Mouse (Mus musculus) liver, postnatal 0 days (tissue): ENCODE measurements around the gene Ctsk. TPM values are rescaled to one million over a fixed set of nuclear protein-coding genes. Genes with fewer than 3 reads are reported as not detected.

ENCODE experiments used
- ATAC-seq: fragments of 200-750 bp; cut with Nextera tagmentation; 2 replicates; pipeline ENCODE4 v1.8.0; 2017; ENCODE audit warnings: mild to moderate bottlenecking, moderate library complexity
- DNase-seq: peaks from one replicate; pipeline ENCODE4 v3.0.0-alpha.2; 2016
- H3K27ac ChIP-seq: fragments of 300-500 bp; sonication (generic); 2 replicates; pipeline ENCODE4 v1.5.1; 2014; ENCODE audit warnings: antibody characterized with exemption, moderate library complexity, mild to moderate bottlenecking, low read depth
- H3K27me3 ChIP-seq: fragments of 300-500 bp; sonication (generic); 2 replicates; pipeline ENCODE4 v1.6.1; 2014; ENCODE audit warnings: low read length, control low read depth, mixed read lengths; ENCODE audit not compliant: insufficient read depth
- H3K36me3 ChIP-seq: fragments of 300-500 bp; sonication (generic); replicated peaks from 2 replicates; pipeline ENCODE4 v1.6.1; 2014; ENCODE audit warnings: mild to moderate bottlenecking, control low read depth, low read length, moderate library complexity, mixed read lengths; ENCODE audit not compliant: insufficient read depth
- H3K4me1 ChIP-seq: fragments of 300-500 bp; sonication (generic); 2 replicates; pipeline ENCODE4 v1.6.1; 2014; ENCODE audit warnings: antibody characterized with exemption, mild to moderate bottlenecking, control low read depth; ENCODE audit not compliant: insufficient read depth
- H3K4me2 ChIP-seq: fragments of 300-500 bp; sonication (generic); 2 replicates; pipeline ENCODE4 v1.6.1; 2014; ENCODE audit warnings: low read depth, mild to moderate bottlenecking, low read length, moderate library complexity, mixed read lengths
- H3K4me3 ChIP-seq: fragments of 300-500 bp; sonication (generic); 2 replicates; pipeline ENCODE4 v1.5.1; 2014; ENCODE audit warnings: low read depth, low read length
- H3K9ac ChIP-seq: fragments of 300-500 bp; sonication (generic); replicated peaks from 2 replicates; pipeline ENCODE4 v1.6.1; 2014; ENCODE audit warnings: mild to moderate bottlenecking, moderate library complexity
- H3K9me3 ChIP-seq: fragments of 300-500 bp; sonication (generic); 2 replicates; pipeline ENCODE4 v1.6.1; 2016; ENCODE audit warnings: mild to moderate bottlenecking, control low read depth, low read length, mixed read lengths
- CTCF ChIP-seq: sonication (generic); IDR thresholded peaks from 2 replicates; pipeline ENCODE4 v1.5.1; 2016; ENCODE audit warnings: antibody characterized with exemption, low read depth
- EP300 ChIP-seq: IDR thresholded peaks from 2 replicates; pipeline ENCODE4 v1.6.1; 2016; ENCODE audit warnings: antibody characterized with exemption, low read depth, mild to moderate bottlenecking
- WGBS: fragments of 180-500 bp; shearing (Covaris S2); extraction: QIAGEN DNeasy Blood & Tissue Kit; methylation state at CpG from one replicate; pipeline ENCODE4 v1.1.7; 2014; ENCODE audit not compliant: insufficient replicate concordance; 5-methylcytosine and 5-hydroxymethylcytosine counted together
- polyA plus RNA-seq: library from polyadenylated mRNA; unstranded; fragments of >200 nt; fragmentation: Nextera tagmentation; extraction: Ambion mirVana; gene quantifications from 2 replicates; pipeline ENCODE4 v1.2.1, GENCODE M21; 2015

Gene Ctsk
- polyA plus RNA-seq, 1 experiment from 2014 or later: 2.3 TPM

GRCm38 (mm10) chr3:95499496-95500140 is 562 bp downstream of the Ctsk start:
- H3K4me1 ChIP-seq: 0 out of 2 replicates have a peak, but pooled peaks cover 4% of the 10 kb centered on the region
- no peaks in the 10 kb centered on the region for H3K27me3 ChIP-seq
- no peak overlapping the region for H3K27ac ChIP-seq
- no peak overlapping the region; the same call in 1 of the 2 replicates for H3K9ac ChIP-seq
- H3K36me3 ChIP-seq: peaks cover 20% of the 10 kb centered on the region
- WGBS: 61% methylated on average over 10 of the region's 10 CpGs
- DNase-seq (no peak), ATAC-seq (no peak)
- no peak overlapping the region for H3K4me2 ChIP-seq
- no peak for TF ChIP-seq CTCF
- TF ChIP-seq EP300: no peak
- H3K9me3 ChIP-seq: no peaks in the 10 kb centered on the region
- no peak overlapping the region for H3K4me3 ChIP-seq

- 0 out of 2 replicates have a peak, but pooled peaks cover 4% of the 10 kb centered on the region for H3K4me1 ChIP-seq
- TF ChIP-seq CTCF (no peak), EP300 (no peak)
- 61% methylated on average over 2 of the region's 2 CpGs for WGBS
- no peak overlapping the region for H3K27ac ChIP-seq
- H3K9ac ChIP-seq: no peak overlapping the region
- DNase-seq (no peak), ATAC-seq (no peak)
- no peaks in the 10 kb centered on the region for H3K27me3 ChIP-seq
- no peaks in the 10 kb centered on the region for H3K9me3 ChIP-seq
- no peaks in the 10 kb centered on the region for H3K36me3 ChIP-seq
- no peak overlapping the region for H3K4me3 ChIP-seq
- no peak overlapping the region for H3K4me2 ChIP-seq
Measured at GRCm38 (mm10) chr3:95502312-95502711, 3.3 kb downstream of the Ctsk start.

GRCm38 (mm10) chr3:95509348-95509747 is 10.3 kb downstream of the Ctsk start:
- WGBS: 55% methylated on average over 6 of the region's 6 CpGs
- no peak overlapping the region for H3K4me3 ChIP-seq
- H3K4me2 ChIP-seq: no peak overlapping the region
- 0 out of 2 replicates have a peak, but pooled peaks cover 4% of the 10 kb centered on the region for H3K4me1 ChIP-seq
- no peak overlapping the region for H3K27ac ChIP-seq
- no peak overlapping the region for H3K9ac ChIP-seq
- no peaks in the 10 kb centered on the region for H3K36me3 ChIP-seq
- no peaks in the 10 kb centered on the region for H3K27me3 ChIP-seq
- no peak for DNase-seq
- no peaks in the 10 kb centered on the region for H3K9me3 ChIP-seq
- TF ChIP-seq EP300 (no peak), CTCF (no peak)
- ATAC-seq: no peak

GRCm38 (mm10) chr3:95511611-95512180 is 12.6 kb downstream of the Ctsk start:
- Histone ChIP-seq H3K4me2 (no peak overlapping the region), H3K4me1 (peaks cover 12% of the 10 kb centered on the region), H3K36me3 (no peaks in the 10 kb centered on the region), H3K9ac (no peak overlapping the region), H3K9me3 (no peaks in the 10 kb centered on the region), H3K27me3 (no peaks in the 10 kb centered on the region), H3K4me3 (no peak overlapping the region), H3K27ac (no peak overlapping the region)
- 0 out of 2 replicates have a peak, but pooled peaks have one; percentile 28 for ATAC-seq
- WGBS: 46% methylated on average over 9 of the region's 9 CpGs
- DNase-seq: peak; percentile 31
- TF ChIP-seq EP300 (no peak), CTCF (no peak)

- Histone ChIP-seq H3K36me3 (no peaks in the 10 kb centered on the region), H3K9me3 (no peaks in the 10 kb centered on the region), H3K4me3 (no peak overlapping the region), H3K4me1 (peaks cover 40% of the 10 kb centered on the region), H3K27ac (peak overlapping the region; percentile 67), H3K27me3 (no peaks in the 10 kb centered on the region), H3K4me2 (peak overlapping the region; percentile 61), H3K9ac (0 out of 2 replicates have a peak overlapping the region, but pooled peaks have one; percentile 18)
- TF ChIP-seq EP300 (peak; percentile 95), CTCF (no peak)
- ATAC-seq (peak; percentile 64), DNase-seq (peak; percentile 49)
- 36% methylated on average over 3 of the region's 3 CpGs for WGBS
Measured at GRCm38 (mm10) chr3:95516614-95517041, 17.6 kb downstream of the Ctsk start.

- ATAC-seq (peak; percentile 26), DNase-seq (peak; percentile 83)
- peak; percentile 63; the same call in 1 of the 2 replicates for TF ChIP-seq EP300
- TF ChIP-seq CTCF: peak; percentile 97
- Histone ChIP-seq H3K36me3 (no peaks in the 10 kb centered on the region), H3K9ac (no peak overlapping the region), H3K27me3 (no peaks in the 10 kb centered on the region), H3K27ac (peak overlapping the region; percentile 67), H3K4me3 (no peak overlapping the region), H3K4me2 (peak overlapping the region; percentile 61), H3K9me3 (no peaks in the 10 kb centered on the region), H3K4me1 (peaks cover 41% of the 10 kb centered on the region)
- 28% methylated on average over 10 of the region's 10 CpGs for WGBS
Measured at GRCm38 (mm10) chr3:95517493-95517898, 18.4 kb downstream of the Ctsk start.
